In the genomic region with DNA sequence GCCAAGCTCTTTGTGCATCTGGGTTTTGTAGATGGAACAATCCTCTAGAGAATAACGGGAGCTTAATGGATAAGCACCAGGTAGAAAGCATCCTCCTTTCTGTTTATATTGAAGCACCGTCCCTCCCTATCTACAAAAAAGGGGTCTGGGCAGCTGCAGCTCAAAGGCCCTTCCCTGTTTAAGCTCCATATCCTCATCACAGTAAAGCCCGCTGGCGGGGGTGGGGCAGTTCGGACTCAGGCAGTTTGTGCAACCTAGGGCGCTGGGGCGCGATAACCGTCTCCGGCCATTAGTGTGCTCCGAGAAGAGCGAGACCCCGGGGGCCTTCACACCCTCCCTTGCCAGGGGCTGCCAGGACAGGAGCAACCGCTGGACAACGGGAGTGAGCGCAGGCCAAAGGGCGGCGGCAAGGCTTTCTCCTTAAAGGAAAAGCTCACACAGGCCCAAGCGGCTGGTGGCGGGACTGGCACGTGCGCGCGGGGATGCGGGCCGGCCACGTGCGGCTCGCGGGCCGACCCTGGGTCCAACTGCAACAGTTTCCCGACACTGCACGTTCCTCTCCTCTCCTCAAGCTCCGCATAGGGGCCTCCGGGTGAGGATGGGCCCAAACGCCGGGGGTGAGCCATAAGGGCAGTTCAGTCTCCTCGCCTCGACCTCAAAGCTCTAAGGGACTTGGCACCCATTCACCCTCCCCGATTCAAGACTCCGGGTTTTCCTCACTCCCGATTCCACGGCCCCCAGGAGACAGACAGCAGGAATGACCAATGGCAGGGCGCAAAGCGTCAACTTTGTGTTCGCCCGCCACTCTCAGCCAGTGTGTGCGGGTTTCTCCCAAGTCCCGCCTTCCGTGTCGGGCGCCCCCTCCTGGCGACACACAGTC, we compare ENCODE assay signal across 8 mouse cellular contexts. TPM values are rescaled to one million over a fixed set of nuclear protein-coding genes. Genes with fewer than 3 reads are reported as not detected.
DNase-seq lines count a peak whose midpoint lies in the region; ATAC-seq lines count a peak whose summit lies in the region.

No protein-coding gene starts in this region.

- H3K9ac ChIP-seq in lung, embryonic 16.5 days (ENCODE audit: low read length): peak overlapping the region; percentile 92

- H3K9me3 ChIP-seq in lung, embryonic 16.5 days (ENCODE audit: control insufficient read depth, low read length): no peaks in the 10 kb centered on the region

- 1% methylated on average over 53 of the region's 53 CpGs for WGBS in lung, embryonic 16.5 days

- peaks cover 40% of the 10 kb centered on the region for H3K4me1 ChIP-seq in lung, embryonic 16.5 days (replicated peaks; ENCODE audit: control insufficient read depth, insufficient read depth, low read length)

- H3K27me3 ChIP-seq in lung, embryonic 16.5 days (ENCODE audit: control insufficient read depth, insufficient read depth, low read depth, low read length): no peaks in the 10 kb centered on the region

- peaks cover 10% of the 10 kb centered on the region for H3K36me3 ChIP-seq in lung, embryonic 16.5 days (ENCODE audit: control insufficient read depth, insufficient read depth, low read length)

- peak overlapping the region; percentile 100 for H3K27ac ChIP-seq in lung, embryonic 16.5 days (ENCODE audit: low read length)

- DNase-seq in MEL-GATA-1-ER (ENCODE audit: extremely low read depth, low read depth): peak; percentile 97
- DNase-seq in cerebellum, adult 8-10 months: peak; percentile 100
- peak; percentile 99 for DNase-seq in forelimb bud, embryonic 11.5 days (ENCODE audit: low read depth, low spot score)
- DNase-seq in layer of hippocampus, adult 9-10 months (ENCODE audit: low spot score): peak; percentile 99
- peak; percentile 100 for DNase-seq in ovary, postnatal 14 days (ENCODE audit: low spot score)
- peak; percentile 99 for DNase-seq in thymus, postnatal 14 days

- peak; percentile 48 to 57 for ATAC-seq in hematopoietic stem cell, adult 5-6 weeks (replicated peaks in 1 of 2; ENCODE audit: insufficient read depth in 1 of 2, low FRiP score in 2 of 2, low TSS enrichment in 1 of 2, low read depth in 1 of 2, poor library complexity in 2 of 2, severe bottlenecking in 2 of 2)
- ATAC-seq in lung, embryonic 16.5 days (ENCODE audit: low read depth): peak; percentile 73

- H3K4me3 ChIP-seq in lung, embryonic 16.5 days (ENCODE audit: low read length): peak overlapping the region; percentile 96

- H3K4me2 ChIP-seq in lung, embryonic 16.5 days (ENCODE audit: low read depth, low read length): peak overlapping the region; percentile 83

RNA-seq across cellular contexts. Expression of gene Ptma, which starts 1.7 kb away (rescaled TPM):
- 5,153 and 6,011 TPM in 2 replicates for total RNA-seq in hematopoietic stem cell, adult 5-6 weeks (2017)
- 2,358 and 2,609 TPM in 2 replicates for polyA plus RNA-seq in lung, embryonic 16.5 days (2015; fragmentation: Nextera tagmentation; extraction: Ambion mirVana)

RNA-seq across cellular contexts. Expression of gene Pde6d, which starts 57.6 kb away (rescaled TPM):
- total RNA-seq in hematopoietic stem cell, adult 5-6 weeks (2017): 11.5 and 11.8 TPM in 2 replicates
- polyA plus RNA-seq in lung, embryonic 16.5 days (2015; fragmentation: Nextera tagmentation; extraction: Ambion mirVana): 46.9 and 50.2 TPM in 2 replicates

RNA-seq across cellular contexts. Expression of gene Cops7b, which starts 57.8 kb away (rescaled TPM):
- 10.0 and 15.0 TPM in 2 replicates for total RNA-seq in hematopoietic stem cell, adult 5-6 weeks (2017)
- polyA plus RNA-seq in lung, embryonic 16.5 days (2015; fragmentation: Nextera tagmentation; extraction: Ambion mirVana): 34.1 and 35.1 TPM in 2 replicates

Comparison
In these comparisons a context has a peak if more than half of its experiments do, and no peak if none do; other contexts are left out.
1. Peak in every context shown above with its lines: DNase-seq, ATAC-seq, H3K4me3 ChIP-seq and H3K27ac ChIP-seq.